Mouse (Mus musculus): ENCODE measurements around the gene Tns1.

- TF ChIP-seq CTCF (IDR thresholded peaks at IDR 0.05; ENCODE audit: borderline replicate concordance, control insufficient read depth, extremely low read depth, insufficient read depth, low read length, poor library complexity) (no peak), POLR2A (IDR thresholded peaks at IDR 0.05; ENCODE audit: control insufficient read depth, extremely low read depth, insufficient read depth, low read length, poor library complexity) (no peak)
Observed at GRCm38 (mm10) chr1:73864314-73864713, 259.9 kb downstream of the Tns1 start.
